Mouse (Mus musculus) midbrain, embryonic 12.5 days (tissue): Measurements from ENCODE around the gene Qtrt2. TPM values are rescaled to one million over a fixed set of nuclear protein-coding genes. Genes with fewer than 3 reads are reported as not detected.

Experiments
- ATAC-seq: fragments of 200-750 bp; cut with Nextera tagmentation; 2 replicates; pipeline ENCODE4 v1.8.0; 2017; ENCODE audit warnings: low read depth, moderate TSS enrichment, moderate library complexity; ENCODE audit not compliant: low FRiP score
- H3K27ac ChIP-seq: fragments of 300-500 bp; sonication (generic); replicated peaks from 2 replicates; pipeline ENCODE4 v1.5.1; 2016; ENCODE audit warnings: mild to moderate bottlenecking
- H3K27me3 ChIP-seq: fragments of 300-500 bp; sonication (generic); 2 replicates; pipeline ENCODE4 v1.6.1; 2016; ENCODE audit warnings: mild to moderate bottlenecking
- H3K36me3 ChIP-seq: fragments of 300-500 bp; sonication (generic); 2 replicates; pipeline ENCODE4 v1.6.1; 2016
- H3K4me1 ChIP-seq: fragments of 300-500 bp; sonication (generic); 2 replicates; pipeline ENCODE4 v1.6.1; 2016
- H3K4me2 ChIP-seq: fragments of 300-500 bp; sonication (generic); replicated peaks from 2 replicates; pipeline ENCODE4 v1.6.1; 2016; ENCODE audit warnings: mild to moderate bottlenecking, moderate library complexity
- H3K4me3 ChIP-seq: fragments of 300-500 bp; sonication (generic); 2 replicates; pipeline ENCODE4 v1.5.1; 2016; ENCODE audit warnings: mild to moderate bottlenecking
- H3K9ac ChIP-seq: fragments of 300-500 bp; sonication (generic); replicated peaks from 2 replicates; pipeline ENCODE4 v1.6.1; 2016; ENCODE audit warnings: mild to moderate bottlenecking, moderate library complexity
- H3K9me3 ChIP-seq: fragments of 300-500 bp; sonication (generic); 2 replicates; pipeline ENCODE4 v1.6.1; 2016; ENCODE audit warnings: mild to moderate bottlenecking
- WGBS: fragments of 180-500 bp; shearing (Covaris S2); methylation state at CpG from one replicate; pipeline ENCODE4 v1.1.7; 2016; 5-methylcytosine and 5-hydroxymethylcytosine counted together
- polyA plus RNA-seq: library from polyadenylated mRNA; unstranded; fragments of >200 nt; fragmentation: Nextera tagmentation; extraction: Ambion mirVana; gene quantifications from 2 replicates; pipeline ENCODE4 v1.2.1, GENCODE M21; 2016

Gene Qtrt2
- polyA plus RNA-seq, 1 experiment from 2014 or later = 30.3 TPM

GRCm38 (mm10) chr16:43879769-43880168 lies 46.8 kb downstream of the Qtrt2 start:
- Histone ChIP-seq H3K4me3 (no peak overlapping the region), H3K9ac (no peak overlapping the region), H3K27me3 (no peaks in the 10 kb centered on the region), H3K9me3 (no peaks in the 10 kb centered on the region), H3K36me3 (peaks cover 30% of the 10 kb centered on the region), H3K4me1 (no peaks in the 10 kb centered on the region), H3K4me2 (no peak overlapping the region), H3K27ac (no peak overlapping the region)
- 95% methylated on average over 6 of the region's 6 CpGs for WGBS
- ATAC-seq = no peak

- H3K36me3 ChIP-seq = peaks cover 49% of the 10 kb centered on the region
- no peak overlapping the region for H3K4me3 ChIP-seq
- H3K27me3 ChIP-seq = no peaks in the 10 kb centered on the region
- 95% methylated on average over 7 of the region's 7 CpGs for WGBS
- H3K4me1 ChIP-seq = no peaks in the 10 kb centered on the region
- H3K9me3 ChIP-seq = no peaks in the 10 kb centered on the region
- ATAC-seq = no peak
- H3K27ac ChIP-seq = no peak overlapping the region
- H3K4me2 ChIP-seq = no peak overlapping the region
- no peak overlapping the region for H3K9ac ChIP-seq
Observed at GRCm38 (mm10) chr16:43871419-43871818, 55.2 kb downstream of the Qtrt2 start.

DNA sequence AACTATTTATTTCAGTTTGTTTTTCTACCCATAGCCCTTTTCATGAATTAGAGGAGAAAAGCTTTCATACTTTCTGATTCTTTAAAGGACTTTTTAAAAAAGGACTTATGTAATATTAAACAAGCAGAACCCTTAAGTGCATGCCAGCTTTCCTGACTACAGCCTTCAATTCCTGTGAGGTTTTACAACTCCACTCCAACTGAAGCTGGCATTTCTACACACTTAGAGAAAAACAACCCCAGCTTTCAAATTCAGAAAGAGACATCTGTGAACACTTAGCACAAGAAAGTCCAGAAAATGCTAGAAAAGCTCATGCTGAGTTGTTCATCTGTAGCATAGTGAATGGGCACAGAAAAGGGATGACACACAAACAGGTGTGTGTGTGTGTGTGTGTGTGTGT lies 56.8 kb downstream of the Qtrt2 start:
- H3K9me3 ChIP-seq = no peaks in the 10 kb centered on the region
- no peaks in the 10 kb centered on the region for H3K4me1 ChIP-seq
- no peak overlapping the region for H3K27ac ChIP-seq
- H3K4me3 ChIP-seq = no peak overlapping the region
- H3K4me2 ChIP-seq = no peak overlapping the region
- ATAC-seq = no peak
- no peaks in the 10 kb centered on the region for H3K27me3 ChIP-seq
- no peak overlapping the region for H3K9ac ChIP-seq
- peaks cover 38% of the 10 kb centered on the region for H3K36me3 ChIP-seq

DNA sequence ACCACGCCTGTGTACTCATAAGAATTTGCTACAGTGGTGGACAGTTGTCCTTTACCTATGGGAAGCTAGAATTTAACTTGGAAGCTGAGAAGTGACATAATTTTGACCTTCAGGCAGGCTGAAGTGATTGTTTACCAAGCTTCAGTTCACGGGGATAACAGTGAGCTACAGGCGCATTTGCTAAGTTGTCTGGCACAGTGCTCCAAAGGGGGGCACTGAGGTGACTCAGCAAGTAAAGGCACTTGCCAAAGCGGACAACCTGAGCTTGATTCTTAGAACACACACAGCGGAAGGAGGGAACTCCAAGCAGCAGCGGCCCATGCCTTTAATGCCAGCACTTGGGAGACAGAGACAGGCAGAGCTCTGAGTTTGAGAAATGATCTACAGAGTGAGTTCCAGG lies 66.0 kb downstream of the Qtrt2 start:
- H3K27ac ChIP-seq = no peak overlapping the region
- no peaks in the 10 kb centered on the region for H3K4me1 ChIP-seq
- H3K9ac ChIP-seq = no peak overlapping the region
- WGBS = 86% methylated on average over 6 of the region's 6 CpGs
- H3K9me3 ChIP-seq = no peaks in the 10 kb centered on the region
- H3K36me3 ChIP-seq = peaks cover 20% of the 10 kb centered on the region
- H3K27me3 ChIP-seq = no peaks in the 10 kb centered on the region
- H3K4me3 ChIP-seq = no peak overlapping the region
- ATAC-seq = no peak
- no peak overlapping the region for H3K4me2 ChIP-seq

GRCm38 (mm10) chr16:43858941-43859476 lies 67.6 kb downstream of the Qtrt2 start:
- Histone ChIP-seq H3K4me3 (no peak overlapping the region), H3K4me1 (no peaks in the 10 kb centered on the region), H3K27ac (no peak overlapping the region), H3K36me3 (peaks cover 20% of the 10 kb centered on the region), H3K4me2 (no peak overlapping the region), H3K9me3 (no peaks in the 10 kb centered on the region), H3K27me3 (no peaks in the 10 kb centered on the region), H3K9ac (no peak overlapping the region)
- no peak for ATAC-seq
- WGBS = 91% methylated on average over 4 of the region's 5 CpGs

GRCm38 (mm10) chr16:43849839-43850238 lies 76.8 kb downstream of the Qtrt2 start:
- H3K27ac ChIP-seq = no peak overlapping the region
- ATAC-seq = no peak
- no peak overlapping the region for H3K4me3 ChIP-seq
- H3K9me3 ChIP-seq = no peaks in the 10 kb centered on the region
- 80% methylated on average over 1 of the region's 1 CpGs for WGBS
- no peak overlapping the region for H3K9ac ChIP-seq
- no peak overlapping the region for H3K4me2 ChIP-seq
- no peaks in the 10 kb centered on the region for H3K27me3 ChIP-seq
- H3K36me3 ChIP-seq = no peaks in the 10 kb centered on the region
- H3K4me1 ChIP-seq = no peaks in the 10 kb centered on the region

- WGBS = 88% methylated on average over 1 of the region's 1 CpGs
- Histone ChIP-seq H3K4me2 (no peak overlapping the region), H3K4me1 (no peaks in the 10 kb centered on the region)
Observed at GRCm38 (mm10) chr16:43841236-43841635, 85.4 kb downstream of the Qtrt2 start.

DNA sequence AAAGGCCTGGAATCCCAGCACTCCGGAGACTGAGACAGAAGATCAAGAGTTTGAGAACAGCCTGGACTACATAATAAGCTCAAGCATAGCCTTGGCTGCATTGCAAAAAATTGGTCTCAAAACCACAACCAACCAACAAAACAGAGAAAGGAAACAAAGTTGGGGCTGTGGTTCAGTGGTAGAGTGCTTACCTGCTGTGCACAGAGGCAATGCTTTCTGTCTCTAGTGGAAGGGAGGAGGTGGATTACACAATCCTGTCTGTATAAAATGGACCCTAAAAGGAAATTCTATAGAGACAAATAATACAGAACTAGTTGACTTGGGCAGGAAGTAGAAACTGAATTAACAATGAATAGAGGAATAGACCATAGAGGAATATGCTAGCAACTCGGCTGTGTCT lies 94.7 kb downstream of the Qtrt2 start:
- Histone ChIP-seq H3K36me3 (no peaks in the 10 kb centered on the region), H3K27me3 (no peaks in the 10 kb centered on the region), H3K4me3 (no peak overlapping the region), H3K27ac (no peak overlapping the region), H3K9ac (no peak overlapping the region), H3K9me3 (no peaks in the 10 kb centered on the region), H3K4me2 (no peak overlapping the region), H3K4me1 (no peaks in the 10 kb centered on the region)
- 92% methylated on average over 2 of the region's 2 CpGs for WGBS
- ATAC-seq = no peak

More at GRCm38 (mm10) chr16:43841236-43841635, 85.4 kb downstream of the Qtrt2 start:
- no peak overlapping the region for H3K9ac ChIP-seq
- H3K9me3 ChIP-seq = no peaks in the 10 kb centered on the region
- H3K27me3 ChIP-seq = no peaks in the 10 kb centered on the region
- H3K4me3 ChIP-seq = no peak overlapping the region
- H3K27ac ChIP-seq = no peak overlapping the region
- H3K36me3 ChIP-seq = no peaks in the 10 kb centered on the region
- no peak for ATAC-seq

- Histone ChIP-seq H3K9ac (no peak overlapping the region), H3K27ac (no peak overlapping the region), H3K4me3 (no peak overlapping the region), H3K36me3 (no peaks in the 10 kb centered on the region), H3K9me3 (no peaks in the 10 kb centered on the region), H3K4me2 (no peak overlapping the region), H3K27me3 (no peaks in the 10 kb centered on the region), H3K4me1 (no peaks in the 10 kb centered on the region)
- 77% methylated on average over 3 of the region's 3 CpGs for WGBS
- ATAC-seq = no peak
Observed at GRCm38 (mm10) chr16:43827492-43827891, 99.1 kb downstream of the Qtrt2 start.

- WGBS = 94% methylated on average over 6 of the region's 6 CpGs
- Histone ChIP-seq H3K9ac (no peak overlapping the region), H3K27me3 (no peaks in the 10 kb centered on the region), H3K9me3 (no peaks in the 10 kb centered on the region), H3K36me3 (no peaks in the 10 kb centered on the region), H3K4me2 (no peak overlapping the region), H3K27ac (no peak overlapping the region), H3K4me3 (no peak overlapping the region), H3K4me1 (no peaks in the 10 kb centered on the region)
- ATAC-seq = no peak
Observed at GRCm38 (mm10) chr16:43818404-43818803, 108.2 kb downstream of the Qtrt2 start.

DNA sequence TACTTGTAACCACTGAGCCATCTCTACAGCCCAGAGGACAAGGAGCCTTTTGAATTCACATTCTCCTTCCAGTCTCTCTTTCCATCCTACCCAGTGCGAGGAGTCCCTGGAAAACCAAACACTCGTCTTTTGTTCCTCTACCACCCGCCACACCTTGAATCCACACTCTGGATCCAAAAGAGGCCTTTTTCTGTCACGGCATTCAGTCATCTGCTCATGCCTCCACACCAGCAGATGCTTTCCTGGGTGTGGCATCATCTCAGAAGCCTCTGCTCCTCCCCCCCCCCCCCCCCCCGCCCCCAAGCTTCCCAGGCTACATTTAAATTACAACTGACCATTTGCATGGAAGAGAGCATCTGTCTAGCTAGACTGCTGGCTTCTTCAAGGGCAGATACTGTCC lies 110.3 kb downstream of the Qtrt2 start:
- WGBS = 85% methylated on average over 4 of the region's 5 CpGs
- H3K4me2 ChIP-seq = no peak overlapping the region
- H3K4me3 ChIP-seq = no peak overlapping the region
- H3K36me3 ChIP-seq = no peaks in the 10 kb centered on the region
- H3K4me1 ChIP-seq = no peaks in the 10 kb centered on the region
- ATAC-seq = no peak
- H3K9me3 ChIP-seq = no peaks in the 10 kb centered on the region
- no peak overlapping the region for H3K27ac ChIP-seq
- H3K27me3 ChIP-seq = no peaks in the 10 kb centered on the region
- H3K9ac ChIP-seq = no peak overlapping the region

DNA sequence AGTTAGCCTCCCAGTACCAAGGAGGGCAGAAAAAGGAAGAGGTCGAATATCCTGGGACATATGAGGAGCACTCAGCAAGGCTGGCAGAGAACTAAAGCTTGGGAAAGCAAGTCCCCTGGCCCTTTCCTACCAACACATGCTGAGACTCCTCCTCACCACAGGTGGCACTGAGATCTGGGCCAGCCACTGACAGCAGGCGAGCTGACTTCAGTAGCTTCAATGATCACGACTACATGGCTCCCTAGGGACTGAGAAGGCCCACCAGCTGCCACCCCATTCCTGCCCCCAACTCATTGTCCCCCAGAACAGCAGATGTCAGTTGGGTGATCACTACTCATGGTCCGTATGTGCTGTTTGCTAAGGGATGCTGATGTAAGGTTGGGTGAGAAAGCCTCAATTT lies 112.0 kb downstream of the Qtrt2 start:
- no peak for ATAC-seq
- Histone ChIP-seq H3K9me3 (no peaks in the 10 kb centered on the region), H3K27ac (no peak overlapping the region), H3K9ac (no peak overlapping the region), H3K4me2 (no peak overlapping the region), H3K27me3 (no peaks in the 10 kb centered on the region), H3K36me3 (no peaks in the 10 kb centered on the region), H3K4me1 (no peaks in the 10 kb centered on the region), H3K4me3 (no peak overlapping the region)
- 44% methylated on average over 4 of the region's 4 CpGs for WGBS
